Mouse (Mus musculus) natural killer cell, adult 2 months (primary cell): Measurements from ENCODE around the gene Coro1b.
A peak's percentile ranks its signal among the peaks of the same experiment; 100 is the strongest.
"Not testable (repeated sequence)": the region's sequence is repeated elsewhere in the genome, so short reads cannot be mapped to it uniquely, and the experiment has no call there.

Experiments used
- DNase-seq, 2 experiments: peaks; one replicate each; pipeline ENCODE4 v3.0.0; 2022; ENCODE audit warnings: low spot score in 2 of 2

Coro1b gene

DNA sequence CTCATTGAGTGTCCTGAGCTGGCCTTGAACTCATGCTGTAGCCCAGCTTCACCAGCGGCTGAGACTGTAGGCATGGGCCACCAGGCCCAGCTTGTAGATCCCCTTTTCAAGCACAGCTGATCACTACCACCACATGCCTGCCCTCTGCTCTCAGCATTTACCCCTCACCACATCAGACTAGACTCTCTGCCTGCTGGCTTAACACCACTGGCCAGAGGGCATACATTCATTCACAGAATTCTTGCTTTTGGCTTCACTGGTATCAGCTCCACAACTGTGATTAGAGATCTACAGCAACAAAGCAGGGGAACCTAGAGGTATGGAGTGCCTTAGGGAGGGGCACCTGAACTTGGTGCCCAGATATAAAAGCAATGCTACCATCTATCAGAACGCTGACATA is 27.9 kb upstream of the Coro1b start:
- DNase-seq = peak in 1 of 2 experiments; percentile 16

DNA sequence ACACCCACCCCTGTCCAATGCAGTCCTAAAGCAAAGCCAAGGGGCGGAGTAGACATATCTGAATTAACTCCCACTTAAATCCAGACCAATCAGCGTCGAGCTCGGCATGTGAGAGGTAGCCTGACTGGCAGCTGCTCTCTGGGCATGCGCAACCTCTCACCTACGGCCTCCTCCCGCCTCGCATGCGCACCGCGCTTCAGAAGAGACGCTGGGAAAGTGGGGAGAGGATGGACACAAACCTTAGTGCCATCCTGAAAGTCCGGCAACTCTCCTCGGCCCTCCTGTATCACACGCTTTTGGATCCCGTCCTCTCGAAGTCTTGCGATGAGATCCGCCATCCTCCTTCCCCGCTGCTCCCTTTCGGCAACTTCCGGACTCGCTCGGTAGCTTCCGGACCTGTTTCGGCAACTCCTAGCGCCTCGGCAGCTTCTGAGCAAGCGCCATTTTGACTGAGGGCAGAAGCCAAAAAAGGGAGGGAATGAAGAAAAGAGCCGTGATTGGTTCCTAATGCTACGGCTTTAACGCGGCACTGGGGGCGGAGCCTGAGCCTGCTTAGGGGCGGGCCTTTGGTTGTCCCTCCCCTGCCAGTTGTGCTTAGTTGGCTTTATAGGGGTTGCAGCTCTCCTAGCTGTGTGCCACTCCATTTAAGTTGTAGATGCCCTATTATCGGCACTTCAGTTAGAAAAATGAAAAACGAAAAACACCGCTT is 27.2 kb upstream of the Coro1b start:
- DNase-seq = peak; percentile 98

DNA sequence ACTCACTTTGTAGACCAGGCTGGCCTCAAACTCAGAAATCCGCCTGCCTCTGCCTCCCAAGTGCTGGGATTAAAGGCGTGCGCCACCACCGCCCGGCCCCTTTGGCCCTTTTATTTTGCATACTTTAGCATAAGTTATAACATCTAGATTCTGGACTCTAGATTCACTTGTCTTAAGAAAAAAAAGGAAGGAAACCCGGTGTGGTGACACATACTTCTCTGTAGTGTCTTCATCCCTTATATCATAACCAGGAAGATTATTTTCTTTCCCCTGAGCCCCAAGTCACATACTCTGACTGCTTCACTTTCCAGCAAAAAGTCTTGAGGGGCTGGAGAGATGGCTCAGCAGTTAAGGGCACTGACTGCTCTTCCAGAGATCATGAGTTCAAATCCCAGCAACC is 26.5 kb upstream of the Coro1b start:
- DNase-seq = not testable (repeated sequence)

DNA sequence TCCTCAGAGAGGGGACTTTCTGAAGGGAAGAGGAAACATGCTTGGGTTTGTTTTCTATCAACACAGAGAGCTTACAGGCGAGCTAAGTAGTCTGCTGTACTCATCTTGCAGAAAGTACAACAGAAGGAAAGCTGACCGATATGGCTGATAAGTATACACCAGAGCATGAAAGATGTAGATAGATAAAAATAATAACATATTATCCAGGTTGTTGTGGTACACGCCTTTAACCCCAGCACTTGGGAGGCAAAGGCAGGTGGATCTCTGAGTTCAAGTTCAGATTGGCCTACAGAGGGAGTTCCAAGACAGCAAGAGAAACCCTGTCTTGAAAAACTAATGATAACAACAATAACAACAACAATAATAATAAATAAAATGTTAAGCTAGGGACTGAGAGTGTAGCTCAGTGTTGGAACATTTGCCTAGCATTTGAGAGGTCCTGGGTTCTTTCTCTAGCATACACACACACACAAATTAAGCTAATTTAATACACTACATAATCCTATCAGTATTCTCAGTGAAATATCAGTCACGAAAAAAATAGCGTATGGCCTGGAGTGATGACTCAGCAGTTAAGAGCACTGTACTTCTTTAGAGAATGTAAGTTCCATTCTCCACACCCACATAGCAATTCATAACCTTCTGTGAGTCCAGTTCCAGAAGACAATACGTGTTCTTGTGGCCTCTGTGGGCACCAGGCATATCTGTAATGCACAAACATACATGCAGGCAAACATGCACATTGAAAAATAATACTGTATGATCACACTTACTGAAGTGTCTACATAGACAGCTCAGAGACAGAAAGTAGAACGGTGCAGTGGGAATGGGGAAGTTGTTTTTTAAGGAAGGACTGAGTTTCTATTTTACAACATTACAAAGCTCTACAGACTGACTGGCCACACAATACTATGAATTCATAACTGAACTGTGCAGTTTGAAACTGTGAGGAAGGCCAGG is 25.7 kb upstream of the Coro1b start:
- no peak for DNase-seq

DNA sequence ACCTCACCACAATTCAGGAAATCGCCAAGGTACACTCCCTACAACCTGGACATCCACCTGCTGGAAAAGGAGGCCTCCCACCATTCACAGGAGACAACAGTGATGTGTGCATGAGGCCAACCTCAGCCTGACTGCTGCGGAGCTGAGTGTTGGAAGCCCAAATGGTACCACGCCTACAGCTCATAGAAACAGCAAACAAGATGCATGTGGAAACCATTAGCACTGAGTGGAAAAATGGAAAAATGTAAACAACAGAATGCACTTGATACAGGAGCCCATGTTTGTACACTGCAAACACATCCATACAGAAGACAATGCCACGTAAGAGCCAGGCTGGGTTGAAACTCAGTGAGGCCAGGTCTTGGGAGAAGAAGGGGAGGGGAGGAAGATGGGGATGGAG is 24.0 kb upstream of the Coro1b start:
- no peak for DNase-seq

DNA sequence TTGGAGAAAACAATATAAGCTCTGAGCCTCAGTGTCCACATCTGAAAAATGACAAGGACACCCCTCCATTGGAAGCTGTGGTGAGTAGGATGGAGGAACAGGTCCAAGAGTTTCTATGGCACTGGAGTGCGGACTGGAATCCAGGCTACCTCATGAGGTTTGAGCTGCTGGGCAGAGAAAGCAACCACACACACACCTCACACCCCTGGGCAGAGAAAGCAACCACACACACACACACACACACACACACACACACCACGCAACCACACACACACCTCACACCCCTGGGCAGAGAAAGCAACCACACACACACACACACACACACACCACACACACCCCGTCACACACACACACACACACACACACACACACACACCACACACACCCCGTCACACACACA is 23.2 kb upstream of the Coro1b start:
- not testable (repeated sequence) for DNase-seq

DNA sequence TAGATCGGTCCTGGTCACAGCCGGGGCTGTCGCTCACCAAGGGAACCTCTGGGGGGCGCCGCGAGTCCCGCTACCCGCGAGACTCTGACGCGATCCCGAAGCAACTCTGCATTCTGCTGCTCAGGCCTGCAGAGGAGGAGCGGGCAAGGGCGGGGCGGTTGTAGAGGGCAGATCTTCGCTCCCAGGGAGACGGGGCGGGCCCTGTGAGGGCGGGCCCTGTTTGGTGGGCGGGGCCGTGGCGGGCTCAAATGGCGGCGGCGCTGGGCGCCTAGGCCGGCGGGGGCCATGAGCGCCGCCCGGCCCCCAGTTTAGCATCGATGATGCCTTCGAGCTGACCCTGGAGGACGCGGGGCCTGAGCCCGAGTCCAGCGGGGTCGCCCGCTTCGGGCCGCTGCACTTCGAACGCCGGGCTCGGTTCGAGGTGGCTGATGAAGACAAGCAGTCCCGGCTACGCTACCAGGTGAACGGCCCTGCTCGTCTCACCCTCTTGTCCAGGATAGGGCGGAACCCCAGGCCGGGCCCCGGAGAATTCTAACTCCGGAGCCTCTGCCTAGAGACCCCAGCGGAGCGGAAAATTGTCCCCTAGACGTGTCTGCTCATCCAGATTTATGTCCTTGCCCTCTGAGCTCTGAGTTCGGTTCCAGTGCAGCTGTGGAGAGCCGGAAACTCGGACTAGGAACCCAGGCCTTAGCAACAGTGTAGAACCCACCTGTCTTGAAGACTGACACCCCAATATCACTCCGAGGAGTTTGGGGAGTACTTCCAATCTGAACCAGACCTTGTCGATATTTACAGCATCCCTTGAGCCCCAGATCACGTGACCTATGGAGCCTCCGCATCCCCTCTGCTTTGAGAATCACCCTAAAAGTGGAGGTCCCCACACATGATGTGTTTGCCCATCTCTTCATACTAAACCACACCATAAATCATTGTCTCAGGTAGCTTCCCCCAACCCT is 22.4 kb upstream of the Coro1b start, which contains the start of gene Aip:
TSS of gene Aip (minus strand) at position 118 of the 956 bp plus-strand sequence.
- DNase-seq = peak; percentile 98 to 99

DNA sequence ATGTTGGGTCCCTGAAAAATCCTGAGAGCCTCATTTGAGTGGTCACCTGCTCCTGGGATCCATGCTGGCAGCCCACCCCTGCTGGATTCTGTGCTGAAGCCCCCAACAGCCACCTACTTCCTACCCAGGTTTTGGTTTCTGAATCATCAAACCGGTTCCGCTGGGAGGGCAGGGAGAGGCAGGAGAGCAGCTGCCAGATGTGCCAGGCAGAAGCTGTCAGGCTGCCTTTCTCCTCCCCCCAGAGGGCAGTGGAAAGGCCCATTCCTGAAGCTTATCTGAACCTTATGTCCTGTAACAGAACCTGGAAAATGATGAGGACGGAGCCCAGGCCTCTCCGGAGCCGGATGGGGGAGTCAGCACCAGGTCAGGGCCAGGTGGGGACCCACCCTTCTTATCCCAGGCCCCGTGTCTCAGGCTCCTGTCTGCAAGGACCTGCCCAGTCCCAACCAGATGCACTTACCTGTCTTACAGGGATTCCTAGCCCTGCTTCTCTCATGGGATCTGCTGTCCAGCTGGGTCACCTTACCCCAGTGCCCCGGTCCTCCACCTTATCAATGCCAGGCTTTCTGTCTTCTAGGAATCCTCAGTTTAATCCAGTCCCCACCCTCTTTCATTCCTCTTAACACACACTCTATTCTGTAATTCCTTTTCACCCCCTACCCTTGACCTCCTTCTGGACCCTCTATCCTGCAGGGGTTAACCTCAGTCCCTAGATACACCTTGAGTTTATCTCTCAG is 21.5 kb upstream of the Coro1b start:
- no peak for DNase-seq

DNA sequence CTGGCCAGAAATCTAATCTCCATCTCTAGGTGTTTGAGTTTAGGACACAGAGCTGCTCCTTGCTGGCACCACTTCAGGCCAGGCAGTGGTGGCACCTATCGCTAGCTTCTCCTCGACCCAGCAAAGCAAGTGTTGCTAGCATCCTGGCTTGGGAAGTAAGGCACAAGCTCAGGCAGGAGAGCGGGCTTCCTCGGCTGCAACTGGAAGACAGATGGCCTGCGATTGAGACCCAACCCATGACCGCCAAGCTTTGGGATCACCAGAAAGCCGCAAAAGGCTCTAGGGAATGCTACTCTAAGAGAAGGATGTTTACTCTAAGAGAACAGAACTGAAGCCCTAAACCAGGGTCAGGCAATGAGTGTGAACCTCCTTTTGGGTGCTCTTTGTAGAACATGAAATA is 19.0 kb upstream of the Coro1b start:
- no peak for DNase-seq

DNA sequence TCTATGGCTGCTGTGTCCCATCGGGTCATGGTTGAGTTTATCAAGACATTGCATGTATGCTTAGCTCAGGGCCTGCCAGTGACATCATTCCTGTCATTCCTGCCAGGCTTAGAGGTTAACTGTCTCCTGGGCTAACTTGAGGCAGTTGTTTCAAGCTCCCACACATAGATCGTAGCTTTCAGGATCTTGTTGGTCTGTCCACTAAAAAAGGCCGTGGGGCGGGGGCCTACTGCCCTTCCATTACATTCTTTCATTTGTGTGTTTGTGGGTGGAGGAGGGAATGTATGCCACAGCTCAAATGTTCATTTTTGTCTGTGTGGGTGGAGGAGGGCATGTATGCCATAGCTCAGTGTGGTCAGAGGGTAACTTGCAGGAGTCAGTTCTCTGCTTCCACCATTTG is 18.3 kb upstream of the Coro1b start:
- no peak for DNase-seq

DNA sequence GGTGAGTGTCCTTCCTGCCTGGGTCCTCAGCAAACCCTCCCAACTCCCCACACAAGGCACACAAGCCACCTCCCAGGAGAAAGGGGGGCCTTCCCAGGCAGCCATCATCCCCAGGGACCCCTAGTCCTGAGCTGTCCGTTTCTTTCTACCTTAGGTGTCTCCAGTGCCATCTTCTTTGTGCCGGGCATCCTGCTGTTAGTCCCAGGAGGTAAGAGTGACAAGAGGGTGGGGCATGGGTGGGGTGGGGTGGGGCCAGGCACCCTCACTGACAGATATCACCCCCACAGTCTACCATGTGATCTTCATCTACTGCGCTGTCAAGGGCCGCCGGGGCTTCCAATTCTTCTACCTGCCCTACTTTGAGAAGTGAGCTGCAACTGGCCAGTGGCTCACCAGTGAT is 17.3 kb upstream of the Coro1b start:
- DNase-seq = no peak

DNA sequence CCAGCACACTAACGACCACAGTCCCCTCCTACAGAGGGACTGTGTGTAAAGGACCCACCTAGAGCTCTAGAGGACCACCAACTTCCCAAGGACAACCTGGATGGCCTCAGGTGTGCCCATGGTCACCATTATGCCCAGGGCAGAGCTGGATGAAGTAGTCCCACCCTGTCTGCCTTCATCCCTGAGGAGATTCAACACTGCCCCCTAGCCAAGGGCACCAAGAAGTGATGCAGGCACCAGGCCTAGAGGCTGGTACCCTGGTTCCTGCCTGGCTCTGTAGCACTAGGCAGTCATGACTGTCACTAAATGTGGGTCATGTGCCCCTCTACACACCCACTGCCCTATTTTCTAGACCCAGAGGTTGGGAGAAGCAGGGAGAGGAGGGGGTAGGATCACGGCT is 16.7 kb upstream of the Coro1b start:
- DNase-seq = no peak

DNA sequence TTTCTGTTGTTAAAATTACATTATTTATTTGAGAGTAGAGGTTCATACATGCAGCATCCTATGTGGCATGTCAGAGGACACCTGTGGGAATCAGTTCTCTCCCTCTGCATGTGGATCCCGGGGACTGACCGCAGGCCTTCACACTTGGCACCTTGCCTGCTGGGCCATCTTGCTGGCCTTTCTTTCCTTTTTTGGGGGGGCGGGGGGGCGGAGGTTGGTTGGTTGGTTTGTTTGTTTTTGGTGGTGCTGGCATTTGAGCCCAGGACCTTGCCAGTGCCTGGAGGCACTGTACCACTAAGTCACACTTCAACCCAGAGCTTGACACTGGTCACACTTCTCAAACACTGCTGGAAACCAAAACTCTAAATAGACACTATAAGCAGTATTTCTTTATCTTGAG is 14.1 kb upstream of the Coro1b start:
- DNase-seq = no peak

DNA sequence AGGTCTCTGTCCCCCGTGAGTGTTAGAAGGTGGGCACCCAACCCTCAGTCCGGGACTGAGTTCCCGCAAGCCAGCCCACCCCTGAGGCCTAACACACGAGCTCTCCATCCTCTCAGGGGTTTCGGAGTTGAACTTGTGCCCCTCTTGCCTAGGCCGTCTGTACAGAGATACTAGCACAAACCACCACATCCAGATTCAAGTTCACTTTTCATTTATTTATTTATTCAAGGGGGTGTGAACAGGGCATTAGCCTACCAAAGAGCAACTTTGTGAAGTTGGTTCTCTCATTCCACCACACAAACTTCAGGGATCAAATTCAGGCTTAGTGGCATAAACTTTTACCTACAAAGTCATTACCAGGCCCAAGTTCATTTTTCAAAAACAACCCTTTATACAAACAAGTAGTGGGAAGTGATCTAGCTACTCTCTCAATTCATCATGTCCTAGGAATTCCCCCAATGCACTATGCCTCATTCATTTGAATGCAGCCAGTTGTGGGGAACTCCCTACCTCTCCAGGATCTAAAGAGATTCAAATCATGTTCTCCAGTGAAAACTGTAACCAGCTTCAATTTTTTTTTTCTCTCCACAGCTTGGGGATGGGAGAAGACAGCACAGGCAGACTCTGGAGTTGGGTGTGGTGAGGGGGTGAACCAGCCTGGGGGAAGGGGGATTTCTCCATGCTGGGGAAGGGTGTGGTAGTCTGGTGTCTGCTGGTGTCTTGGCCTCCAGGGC is 13.0 kb upstream of the Coro1b start:
- not testable (repeated sequence) for DNase-seq

DNA sequence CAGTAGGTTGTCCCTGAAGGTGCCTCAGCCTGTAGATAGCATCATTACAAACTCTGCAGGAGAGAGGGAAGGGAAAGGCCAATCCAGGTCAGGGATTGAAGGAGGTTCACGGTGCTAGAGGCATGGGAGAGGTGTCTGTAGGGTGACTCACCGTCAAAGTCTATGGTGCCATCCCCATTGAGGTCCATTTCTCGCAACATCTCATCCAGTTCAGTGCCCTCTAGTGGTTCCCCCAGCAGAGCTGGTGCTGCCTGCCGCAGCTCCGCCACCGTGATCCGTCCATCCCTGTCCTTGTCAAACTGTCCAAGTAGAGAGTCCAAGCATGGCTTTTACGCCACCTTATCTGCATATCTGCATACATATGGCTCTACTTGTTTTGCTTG is 12.5 kb upstream of the Coro1b start:
- DNase-seq = peak in 1 of 2 experiments; percentile 50

DNA sequence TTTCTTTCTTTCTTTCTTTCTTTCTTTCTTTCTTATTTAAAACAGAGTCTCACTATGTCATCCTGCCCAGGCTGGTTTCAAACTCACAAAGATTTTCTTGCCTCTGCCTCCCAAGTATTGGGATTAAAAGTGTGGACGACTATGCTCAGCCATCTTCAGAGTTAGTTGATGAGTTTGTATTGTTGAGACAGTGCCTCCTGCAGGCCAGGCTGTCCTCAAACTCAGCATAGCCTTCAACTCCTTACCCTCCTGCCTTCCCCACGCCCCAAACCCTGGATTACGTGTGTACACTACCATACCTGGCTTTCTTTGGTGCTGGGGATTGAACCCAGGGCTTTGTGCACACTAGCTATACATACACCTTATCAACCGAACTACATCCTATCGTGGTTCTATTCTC is 12.0 kb upstream of the Coro1b start:
- no peak for DNase-seq

DNA sequence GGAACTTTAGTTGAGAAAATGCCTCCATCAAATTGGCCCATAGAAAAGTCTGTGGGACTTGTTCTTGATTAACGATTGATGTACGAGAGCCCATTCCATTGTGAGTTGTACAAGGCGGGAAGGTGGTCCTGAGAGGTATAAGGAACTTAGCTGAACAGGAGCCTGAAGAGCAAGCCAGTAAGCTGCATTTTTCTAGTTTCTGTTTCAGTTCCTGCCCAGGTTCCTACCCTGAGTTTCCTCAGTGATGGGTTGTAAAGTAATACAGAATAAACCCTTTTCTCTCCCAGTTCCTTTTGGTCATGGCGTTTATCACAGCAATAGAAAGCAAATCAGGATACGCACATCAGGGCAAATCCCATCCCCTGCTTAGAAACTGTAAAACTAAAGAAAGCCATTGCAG is 10.5 kb upstream of the Coro1b start:
- no peak for DNase-seq

DNA sequence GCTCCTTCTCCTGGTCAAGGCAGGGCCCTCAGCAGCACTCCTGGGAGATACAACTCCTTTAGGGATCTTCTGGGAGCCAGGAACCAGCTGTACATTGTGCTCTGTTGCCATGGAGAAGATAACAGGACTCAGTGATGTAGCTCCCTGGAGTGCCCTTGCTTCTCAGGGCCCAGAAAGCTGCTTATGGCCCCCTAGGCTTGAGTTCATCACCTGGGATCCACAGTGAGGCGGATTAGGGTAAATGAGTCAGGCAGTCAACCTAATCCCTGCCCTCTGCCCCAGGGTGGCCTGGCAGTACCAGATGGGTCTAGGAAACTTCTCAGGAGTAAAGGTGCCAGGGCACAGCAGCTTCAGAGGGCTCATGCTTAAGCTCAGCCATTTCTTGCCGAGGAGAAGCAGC is 9.0 kb upstream of the Coro1b start, which contains the start of gene Gpr152:
TSS of gene Gpr152 (plus strand) at position 342 of the 400 bp plus-strand sequence.
- no peak for DNase-seq

DNA sequence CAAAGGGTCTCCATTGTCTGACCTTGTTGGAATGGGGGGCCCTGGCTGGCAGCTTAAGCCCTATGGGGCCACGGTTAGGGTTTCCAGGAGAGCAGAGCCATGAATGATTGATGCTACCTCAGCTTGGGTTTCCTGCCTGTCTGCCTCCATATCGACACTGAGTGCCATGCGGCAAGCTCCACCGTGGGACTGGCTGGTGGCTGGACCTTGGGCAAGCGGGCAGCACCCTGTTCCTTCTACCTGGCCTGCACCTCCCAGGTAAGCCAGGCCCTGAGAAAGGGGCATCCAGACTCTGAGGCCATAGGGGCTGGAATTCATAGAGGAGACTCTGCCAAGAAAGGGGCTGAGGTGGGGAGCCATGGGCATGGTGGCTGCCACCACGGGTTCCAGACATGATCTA is 8.3 kb upstream of the Coro1b start:
- DNase-seq = no peak

DNA sequence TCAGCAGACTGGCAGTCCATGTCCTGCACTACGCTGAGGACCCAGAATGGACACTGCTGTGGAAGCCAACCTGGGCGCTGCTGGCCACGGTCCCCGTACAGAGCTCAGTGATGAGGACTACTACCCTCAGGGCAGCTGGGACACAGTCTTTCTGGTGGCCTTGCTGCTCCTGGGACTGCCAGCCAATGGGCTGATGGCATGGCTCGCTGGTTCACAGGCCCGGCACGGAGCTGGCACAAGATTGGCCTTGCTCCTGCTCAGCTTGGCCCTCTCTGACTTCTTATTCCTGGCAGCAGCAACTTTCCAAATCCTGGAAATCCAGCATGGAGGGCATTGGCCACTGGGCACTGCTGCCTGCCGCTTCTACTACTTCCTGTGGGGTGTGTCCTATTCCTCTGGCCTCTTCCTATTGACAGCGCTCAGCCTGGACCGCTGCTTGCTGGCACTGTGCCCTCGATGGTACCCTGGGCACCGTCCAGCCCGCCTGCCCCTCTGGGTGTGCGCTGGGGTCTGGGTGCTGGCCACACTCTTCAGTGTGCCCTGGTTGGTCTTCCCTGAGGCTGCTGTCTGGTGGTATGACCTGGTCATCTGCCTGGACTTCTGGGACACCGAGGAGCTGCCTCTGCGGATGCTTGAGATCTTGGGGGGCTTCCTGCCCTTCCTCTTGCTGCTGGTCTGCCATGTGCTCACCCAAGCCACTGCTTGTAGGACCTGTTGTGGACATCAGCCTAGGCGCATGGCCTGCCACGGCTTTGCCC is 5.8 kb upstream of the Coro1b start:
- DNase-seq = no peak
